Mouse (Mus musculus) neural tube, embryonic 14.5 days (tissue): Measurements from ENCODE around the gene Trpv2. TPM values are rescaled to one million over a fixed set of nuclear protein-coding genes. Genes with fewer than 3 reads are reported as not detected.

Experiments used
- ATAC-seq: fragments of 200-750 bp; cut with Nextera tagmentation; 2 replicates; pipeline ENCODE4 v1.8.0; 2017; ENCODE audit warnings: low read depth, mild to moderate bottlenecking, moderate TSS enrichment, moderate library complexity
- H3K27ac ChIP-seq: fragments of 300-500 bp; sonication (generic); 2 replicates; pipeline ENCODE4 v1.5.1; 2014; ENCODE audit warnings: low read depth, mild to moderate bottlenecking, control low read depth, low read length, moderate library complexity, mixed read lengths
- H3K27me3 ChIP-seq: fragments of 300-500 bp; sonication (generic); 2 replicates; pipeline ENCODE4 v1.6.1; 2014; ENCODE audit warnings: low read length; ENCODE audit not compliant: control insufficient read depth, insufficient read depth
- H3K36me3 ChIP-seq: fragments of 300-500 bp; sonication (generic); 2 replicates; pipeline ENCODE4 v1.6.1; 2014; ENCODE audit warnings: low read length, mixed read lengths; ENCODE audit not compliant: control insufficient read depth, insufficient read depth
- H3K4me1 ChIP-seq: fragments of 300-500 bp; sonication (generic); 2 replicates; pipeline ENCODE4 v1.6.1; 2014; ENCODE audit warnings: low read length; ENCODE audit not compliant: control insufficient read depth, insufficient read depth
- H3K4me2 ChIP-seq: fragments of 300-500 bp; sonication (generic); 2 replicates; pipeline ENCODE4 v1.6.1; 2014; ENCODE audit warnings: mild to moderate bottlenecking, low read depth, low read length, control low read depth
- H3K4me3 ChIP-seq: fragments of 300-500 bp; sonication (generic); 2 replicates; pipeline ENCODE4 v1.5.1; 2014; ENCODE audit warnings: low read depth, low read length, control low read depth, mixed read lengths
- H3K9ac ChIP-seq: fragments of 300-500 bp; sonication (generic); replicated peaks from 2 replicates; pipeline ENCODE4 v1.6.1; 2014; ENCODE audit warnings: low read depth, mild to moderate bottlenecking, control low read depth, low read length, mixed read lengths
- H3K9me3 ChIP-seq: fragments of 300-500 bp; sonication (generic); 2 replicates; pipeline ENCODE4 v1.6.1; 2016; ENCODE audit warnings: low read length; ENCODE audit not compliant: control insufficient read depth
- WGBS: fragments of 180-500 bp; shearing (Covaris S2); extraction: QIAGEN DNeasy Blood & Tissue Kit; methylation state at CpG from one replicate; pipeline ENCODE4 v1.1.7; 2014; 5-methylcytosine and 5-hydroxymethylcytosine counted together
- polyA plus RNA-seq: library from polyadenylated mRNA; unstranded; fragments of >200 nt; fragmentation: Nextera tagmentation; extraction: Ambion mirVana; gene quantifications from 2 replicates; pipeline ENCODE4 v1.2.1, GENCODE M21; 2014

The Trpv2 gene
- polyA plus RNA-seq, 1 experiment from 2014 or later, result 25.8 TPM

DNA sequence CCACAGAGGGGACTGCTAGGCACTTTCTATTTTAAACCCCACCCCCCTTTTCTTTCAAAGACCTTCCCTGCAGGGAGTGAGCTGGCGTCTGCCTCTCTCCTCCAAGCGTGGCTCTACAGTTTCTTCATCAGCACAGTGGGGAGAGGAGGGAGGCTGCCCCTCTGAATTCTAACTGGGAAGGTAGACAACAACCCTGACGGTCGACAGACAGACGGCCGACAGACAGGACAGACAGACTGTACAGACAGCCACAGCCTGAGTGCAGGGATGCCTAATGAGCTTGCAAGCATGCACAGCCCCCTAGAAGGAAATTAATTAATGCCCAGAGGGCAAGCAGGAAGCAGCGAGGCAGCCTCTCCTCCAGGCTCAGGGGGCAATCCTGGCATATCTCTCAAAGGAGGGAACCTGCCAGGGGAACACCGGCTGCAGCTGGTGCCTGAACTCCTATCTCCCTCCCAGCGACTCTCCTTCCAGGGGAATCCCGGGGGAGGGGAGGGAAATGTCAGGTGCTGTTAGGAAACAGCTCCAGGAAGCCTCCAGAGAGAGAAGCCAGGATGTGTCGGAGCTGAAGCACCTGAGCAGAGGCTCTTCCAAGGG, 56.0 kb downstream of the Trpv2 start:
- Histone ChIP-seq H3K27me3 (no peaks in the 10 kb centered on the region), H3K9ac (peak overlapping the region; percentile 32; the same call in 1 of the 2 replicates), H3K4me1 (peaks cover 20% of the 10 kb centered on the region), H3K4me3 (no peak overlapping the region), H3K36me3 (no peaks in the 10 kb centered on the region), H3K9me3 (no peaks in the 10 kb centered on the region), H3K4me2 (peak overlapping the region; percentile 38), H3K27ac (peak overlapping the region; percentile 78)
- peak; percentile 47; the same call in 1 of the 2 replicates for ATAC-seq
- 3% methylated on average over 11 of the region's 11 CpGs for WGBS

DNA sequence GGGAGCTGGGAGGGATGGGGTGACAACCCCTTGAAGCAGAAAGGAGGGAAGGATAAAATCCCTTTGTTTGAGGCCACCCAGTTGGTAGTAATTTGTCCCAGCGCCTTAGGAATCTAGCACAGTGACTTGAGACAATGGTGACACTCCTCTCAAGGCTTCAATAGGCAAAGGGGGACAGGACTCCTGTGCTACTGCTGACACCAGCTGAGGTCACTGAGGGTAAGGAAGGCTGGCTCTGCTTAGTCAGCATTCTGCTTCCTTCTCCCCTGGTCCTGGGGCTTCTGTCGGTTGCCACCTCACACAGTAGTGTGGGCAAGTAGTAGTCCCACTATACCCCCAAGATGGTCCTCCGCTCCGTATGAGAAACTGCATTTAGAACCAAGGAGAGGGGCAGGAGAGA, 56.9 kb downstream of the Trpv2 start:
- Histone ChIP-seq H3K27ac (peak overlapping the region; percentile 78; the same call in 1 of the 2 replicates), H3K9me3 (no peaks in the 10 kb centered on the region), H3K4me2 (no peak overlapping the region), H3K9ac (no peak overlapping the region), H3K4me3 (no peak overlapping the region), H3K27me3 (no peaks in the 10 kb centered on the region), H3K36me3 (no peaks in the 10 kb centered on the region), H3K4me1 (peaks cover 16% of the 10 kb centered on the region)
- 29% methylated on average over 4 of the region's 4 CpGs for WGBS
- ATAC-seq, result no peak

DNA sequence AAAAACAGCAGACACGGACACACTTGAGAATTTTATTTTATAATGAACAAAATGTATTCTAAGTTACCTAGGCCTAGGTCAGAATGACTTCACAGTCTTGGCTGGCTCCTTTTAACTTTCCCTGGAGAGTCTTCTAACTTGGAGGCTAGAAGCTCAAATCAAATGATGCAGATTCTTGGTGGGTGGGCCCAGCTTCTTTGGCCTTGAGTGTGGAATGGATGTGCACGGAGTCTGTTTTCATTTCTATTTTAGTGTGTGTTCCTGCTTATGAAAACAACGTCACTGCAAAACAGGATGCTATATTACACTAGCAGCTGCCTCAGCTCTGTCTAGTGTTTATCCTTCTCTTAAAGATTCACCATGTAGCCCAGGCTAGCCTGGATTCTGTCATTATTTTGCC, 61.1 kb downstream of the Trpv2 start:
- H3K27ac ChIP-seq, result no peak overlapping the region
- peaks cover 3% of the 10 kb centered on the region for H3K4me1 ChIP-seq
- ATAC-seq, result no peak
- no peaks in the 10 kb centered on the region for H3K27me3 ChIP-seq
- 80% methylated on average over 3 of the region's 3 CpGs for WGBS
- no peak overlapping the region for H3K4me3 ChIP-seq
- H3K9me3 ChIP-seq, result no peaks in the 10 kb centered on the region
- no peak overlapping the region for H3K9ac ChIP-seq
- no peaks in the 10 kb centered on the region for H3K36me3 ChIP-seq
- no peak overlapping the region for H3K4me2 ChIP-seq

DNA sequence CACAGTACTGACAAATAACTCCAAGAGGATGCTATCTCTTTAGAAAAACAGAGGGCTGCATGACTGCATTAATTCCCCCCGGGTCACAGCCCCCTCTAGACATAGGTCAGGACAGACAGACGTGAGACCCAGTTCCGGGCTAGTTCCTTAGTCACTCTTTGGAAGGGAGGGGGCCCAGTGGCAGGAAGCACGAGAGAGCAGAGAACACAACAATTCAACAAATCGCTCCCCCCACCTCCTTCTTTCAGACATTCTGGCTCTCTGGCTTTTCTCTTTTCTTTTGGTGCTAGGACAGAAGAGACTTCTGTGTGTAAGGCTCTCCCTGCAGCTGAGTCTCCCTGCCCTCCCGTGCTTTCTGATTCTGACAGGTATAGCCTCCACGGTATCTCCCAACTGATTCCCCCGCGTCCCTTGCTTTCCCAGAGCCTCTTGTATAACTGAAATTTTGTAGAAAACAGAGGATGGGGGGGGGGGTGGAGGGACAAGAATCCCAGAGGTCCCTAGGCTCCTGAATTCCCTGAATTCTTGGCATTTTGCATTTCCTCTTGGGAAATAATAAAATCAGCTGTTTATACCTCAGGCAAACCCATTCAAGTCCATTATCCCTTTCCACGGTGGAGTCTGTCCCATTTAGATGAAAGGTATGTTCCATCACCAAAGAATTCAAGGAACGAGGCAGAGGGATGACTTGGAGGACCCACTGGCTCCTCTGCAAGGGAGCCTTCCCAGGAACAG, 62.0 kb downstream of the Trpv2 start:
- H3K36me3 ChIP-seq, result no peaks in the 10 kb centered on the region
- H3K9me3 ChIP-seq, result no peaks in the 10 kb centered on the region
- H3K27ac ChIP-seq, result no peak overlapping the region
- no peaks in the 10 kb centered on the region; the same call in 1 of the 2 replicates for H3K4me1 ChIP-seq
- no peak overlapping the region for H3K4me2 ChIP-seq
- ATAC-seq, result no peak
- WGBS, result 62% methylated on average over 11 of the region's 11 CpGs
- no peak overlapping the region for H3K4me3 ChIP-seq
- H3K27me3 ChIP-seq, result no peaks in the 10 kb centered on the region
- no peak overlapping the region for H3K9ac ChIP-seq

DNA sequence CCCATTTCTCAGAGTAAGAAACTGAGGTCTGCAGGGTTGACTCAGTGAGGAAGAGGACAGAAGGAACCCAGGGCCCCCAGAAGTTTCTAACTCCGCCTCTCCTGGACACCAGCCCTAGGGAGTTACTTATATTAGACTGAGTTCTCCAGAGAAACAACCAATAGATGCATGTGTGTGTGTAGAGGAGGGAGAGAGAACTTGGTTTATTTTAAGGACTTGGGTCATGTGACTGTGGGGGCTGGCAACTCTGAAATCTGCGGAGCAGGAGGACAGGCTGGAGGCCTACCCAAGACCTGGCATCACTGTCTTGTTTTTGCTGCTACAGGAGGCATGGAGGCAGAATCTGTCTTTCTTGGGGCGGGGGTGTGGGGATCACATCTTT, 62.5 kb downstream of the Trpv2 start:
- 88% methylated on average over 3 of the region's 3 CpGs for WGBS
- Histone ChIP-seq H3K4me3 (no peak overlapping the region), H3K27ac (no peak overlapping the region), H3K9ac (no peak overlapping the region), H3K9me3 (no peaks in the 10 kb centered on the region), H3K36me3 (no peaks in the 10 kb centered on the region), H3K27me3 (no peaks in the 10 kb centered on the region), H3K4me1 (no peaks in the 10 kb centered on the region), H3K4me2 (no peak overlapping the region)
- no peak for ATAC-seq

DNA sequence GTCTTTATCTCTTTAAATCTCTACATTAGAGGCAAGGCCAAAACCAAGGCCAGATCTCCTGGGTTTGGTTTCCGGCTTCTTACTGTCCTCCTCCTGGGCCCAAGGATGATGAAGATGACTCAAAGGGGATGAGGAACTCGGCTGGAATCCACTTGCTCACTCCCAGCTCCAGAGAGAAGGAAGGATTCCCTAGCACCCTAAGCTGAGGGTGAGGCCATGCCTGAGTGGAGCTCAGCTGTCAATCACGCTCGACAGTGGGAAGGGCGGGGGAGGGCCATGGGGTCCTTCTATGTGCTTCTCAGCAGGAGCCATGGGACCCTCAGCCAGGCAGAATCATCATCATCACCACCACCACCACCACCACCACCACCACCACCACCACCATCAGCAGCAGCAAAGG, 63.1 kb downstream of the Trpv2 start:
- Histone ChIP-seq H3K4me2 (no peak overlapping the region), H3K27ac (no peak overlapping the region), H3K4me1 (no peaks in the 10 kb centered on the region), H3K36me3 (no peaks in the 10 kb centered on the region), H3K9ac (no peak overlapping the region), H3K9me3 (no peaks in the 10 kb centered on the region), H3K4me3 (no peak overlapping the region), H3K27me3 (no peaks in the 10 kb centered on the region)
- no peak for ATAC-seq
- WGBS, result 85% methylated on average over 5 of the region's 5 CpGs

DNA sequence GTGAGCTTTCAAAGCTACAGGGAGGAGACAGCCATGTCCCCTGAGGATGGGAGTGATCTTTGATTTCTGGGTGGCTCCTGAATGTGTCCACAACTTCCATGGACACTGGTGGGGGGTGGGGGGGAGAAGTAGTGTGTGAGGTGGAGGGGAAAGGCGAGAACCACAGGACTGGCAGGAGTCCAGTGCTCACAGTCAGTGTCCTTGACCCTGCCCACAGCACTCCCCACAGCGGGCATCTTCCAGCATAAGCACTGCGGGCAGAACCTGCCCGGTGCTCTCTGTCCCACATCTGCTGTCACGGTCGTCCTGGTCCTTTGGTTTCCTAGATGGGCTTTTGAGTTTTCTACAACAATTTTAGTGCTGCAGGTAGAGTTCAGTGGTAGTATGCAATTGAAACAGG, 63.5 kb downstream of the Trpv2 start:
- H3K4me1 ChIP-seq, result no peaks in the 10 kb centered on the region
- no peak overlapping the region for H3K27ac ChIP-seq
- H3K4me2 ChIP-seq, result no peak overlapping the region
- H3K9ac ChIP-seq, result no peak overlapping the region
- no peaks in the 10 kb centered on the region for H3K36me3 ChIP-seq
- 87% methylated on average over 6 of the region's 6 CpGs for WGBS
- no peak overlapping the region for H3K4me3 ChIP-seq
- H3K9me3 ChIP-seq, result no peaks in the 10 kb centered on the region
- ATAC-seq, result no peak
- no peaks in the 10 kb centered on the region for H3K27me3 ChIP-seq

DNA sequence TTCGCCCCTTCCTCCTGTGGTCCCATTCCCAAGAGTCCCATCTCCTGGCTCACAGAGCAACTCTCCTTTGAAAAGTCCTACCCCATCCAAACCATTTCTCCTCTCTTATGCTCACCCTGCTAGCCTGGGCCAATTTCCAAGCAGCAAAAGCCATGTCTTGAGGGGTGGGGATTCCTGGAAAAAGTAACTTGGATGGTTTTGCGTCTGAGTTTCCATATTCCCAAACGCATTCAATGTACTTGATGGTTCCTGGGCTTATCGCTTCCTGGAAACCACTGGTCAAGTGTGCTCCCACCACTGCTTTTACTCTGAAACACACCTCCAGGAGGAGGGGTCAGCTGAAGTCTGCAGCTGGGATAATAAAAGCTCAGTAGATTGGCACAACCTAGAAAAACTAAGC, 64.1 kb downstream of the Trpv2 start:
- WGBS, result 92% methylated on average over 4 of the region's 4 CpGs
- Histone ChIP-seq H3K4me1 (peaks cover 3% of the 10 kb centered on the region; the same call in 1 of the 2 replicates), H3K4me3 (no peak overlapping the region), H3K27me3 (no peaks in the 10 kb centered on the region), H3K27ac (no peak overlapping the region), H3K9ac (no peak overlapping the region), H3K9me3 (no peaks in the 10 kb centered on the region), H3K36me3 (no peaks in the 10 kb centered on the region), H3K4me2 (no peak overlapping the region)
- ATAC-seq, result no peak

DNA sequence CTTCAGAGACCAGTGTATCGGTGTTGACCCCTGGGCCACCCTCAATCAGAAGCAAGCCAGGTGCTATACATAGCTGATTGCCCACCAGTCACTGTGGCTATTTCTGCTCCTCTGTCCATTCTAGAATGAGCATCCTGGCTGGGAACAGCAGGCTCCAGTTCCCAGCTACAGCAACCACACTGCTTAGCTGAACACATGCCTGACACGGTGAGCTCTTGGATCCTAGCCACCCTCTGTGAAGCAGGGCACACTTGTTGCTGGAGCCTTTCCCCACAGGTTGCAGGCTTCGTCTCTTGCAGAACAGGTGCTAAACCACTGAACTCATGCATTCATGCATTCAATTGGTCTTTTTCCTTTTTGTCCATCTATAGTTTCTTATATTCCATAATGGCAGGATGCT, 66.1 kb downstream of the Trpv2 start:
- WGBS, result 75% methylated on average over 3 of the region's 3 CpGs

More for the DNA sequence above, 66.1 kb downstream of the Trpv2 start:
- Histone ChIP-seq H3K4me3 (no peak overlapping the region), H3K36me3 (no peaks in the 10 kb centered on the region), H3K27ac (no peak overlapping the region), H3K4me2 (no peak overlapping the region), H3K9me3 (no peaks in the 10 kb centered on the region), H3K9ac (no peak overlapping the region), H3K27me3 (no peaks in the 10 kb centered on the region), H3K4me1 (peaks cover 8% of the 10 kb centered on the region; the same call in 1 of the 2 replicates)
- no peak for ATAC-seq
